Mouse (Mus musculus) stomach, embryonic 16.5 days (tissue): Measurements from ENCODE around the gene Ssbp3. TPM values are rescaled to one million over a fixed set of nuclear protein-coding genes. Genes with fewer than 3 reads are reported as not detected.

Source experiments
- ATAC-seq: fragments of 200-750 bp; cut with Nextera tagmentation; 2 replicates; pipeline ENCODE4 v1.8.0; 2017; ENCODE audit warnings: moderate number of reproducible peaks, moderate TSS enrichment; ENCODE audit not compliant: insufficient read depth, low FRiP score
- H3K27ac ChIP-seq: fragments of 300-500 bp; sonication (generic); 2 replicates; pipeline ENCODE4 v1.5.1; 2014; ENCODE audit warnings: low read length
- H3K27me3 ChIP-seq: fragments of 300-500 bp; sonication (generic); 2 replicates; pipeline ENCODE4 v1.6.1; 2014; ENCODE audit warnings: low read length, control low read depth, mixed read lengths; ENCODE audit not compliant: control insufficient read depth, insufficient read depth
- H3K36me3 ChIP-seq: fragments of 300-500 bp; sonication (generic); 2 replicates; pipeline ENCODE4 v1.6.1; 2014; ENCODE audit warnings: low read length; ENCODE audit not compliant: control insufficient read depth, insufficient read depth
- H3K4me1 ChIP-seq: fragments of 300-500 bp; sonication (generic); 2 replicates; pipeline ENCODE4 v1.6.1; 2014; ENCODE audit warnings: low read length, control low read depth, mixed read lengths; ENCODE audit not compliant: control insufficient read depth, insufficient read depth
- H3K4me2 ChIP-seq: fragments of 300-500 bp; sonication (generic); 2 replicates; pipeline ENCODE4 v1.6.1; 2014; ENCODE audit warnings: low read depth, low read length, mixed read lengths
- H3K4me3 ChIP-seq: fragments of 300-500 bp; sonication (generic); replicated peaks from 2 replicates; pipeline ENCODE4 v1.5.1; 2014; ENCODE audit warnings: mild to moderate bottlenecking, low read length
- H3K9ac ChIP-seq: fragments of 300-500 bp; sonication (generic); 2 replicates; pipeline ENCODE4 v1.6.1; 2014; ENCODE audit warnings: low read length
- H3K9me3 ChIP-seq: fragments of 300-500 bp; sonication (generic); replicated peaks from 2 replicates; pipeline ENCODE4 v1.6.1; 2016; ENCODE audit warnings: low read length, control low read depth; ENCODE audit not compliant: control insufficient read depth
- WGBS: fragments of 180-500 bp; shearing (Covaris S2); extraction: QIAGEN DNeasy Blood & Tissue Kit; methylation state at CpG from one replicate; pipeline ENCODE4 v1.1.7; 2014; 5-methylcytosine and 5-hydroxymethylcytosine counted together
- polyA plus RNA-seq: library from polyadenylated mRNA; unstranded; fragments of >200 nt; fragmentation: Nextera tagmentation; extraction: Ambion mirVana; gene quantifications from 2 replicates; pipeline ENCODE4 v1.2.1, GENCODE M21; 2015

Ssbp3 gene
- polyA plus RNA-seq, 1 experiment from 2014 or later: 52.8 TPM

DNA sequence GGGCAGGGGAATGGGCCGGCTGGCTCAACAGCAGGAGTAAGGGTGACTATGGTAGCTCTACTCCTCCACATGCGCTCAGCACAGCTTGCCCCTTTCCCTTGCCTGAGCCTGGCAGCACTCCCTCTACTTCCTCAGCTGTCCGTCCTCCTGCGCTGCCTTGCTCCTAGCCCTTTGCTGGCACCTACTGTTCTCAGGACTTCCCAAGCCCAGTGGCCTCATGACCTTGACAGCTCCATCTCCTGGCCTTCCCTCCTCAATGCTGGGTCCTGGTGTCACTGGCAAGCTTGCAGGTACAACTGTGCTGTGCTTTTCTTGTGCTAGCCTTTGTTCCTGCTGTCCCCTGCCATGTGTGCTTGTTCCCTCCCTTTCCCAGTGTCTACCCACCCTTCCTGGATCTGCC lies 172.6 kb downstream of the Ssbp3 start:
- H3K9me3 ChIP-seq: no peaks in the 10 kb centered on the region
- no peaks in the 10 kb centered on the region for H3K36me3 ChIP-seq
- H3K4me1 ChIP-seq: peaks cover 6% of the 10 kb centered on the region; the same call in 1 of the 2 replicates
- no peak overlapping the region for H3K4me2 ChIP-seq
- no peak for ATAC-seq
- H3K27me3 ChIP-seq: no peaks in the 10 kb centered on the region
- H3K27ac ChIP-seq: no peak overlapping the region
- WGBS: 89% methylated on average over 4 of the region's 4 CpGs
- no peak overlapping the region for H3K9ac ChIP-seq
- H3K4me3 ChIP-seq: no peak overlapping the region

DNA sequence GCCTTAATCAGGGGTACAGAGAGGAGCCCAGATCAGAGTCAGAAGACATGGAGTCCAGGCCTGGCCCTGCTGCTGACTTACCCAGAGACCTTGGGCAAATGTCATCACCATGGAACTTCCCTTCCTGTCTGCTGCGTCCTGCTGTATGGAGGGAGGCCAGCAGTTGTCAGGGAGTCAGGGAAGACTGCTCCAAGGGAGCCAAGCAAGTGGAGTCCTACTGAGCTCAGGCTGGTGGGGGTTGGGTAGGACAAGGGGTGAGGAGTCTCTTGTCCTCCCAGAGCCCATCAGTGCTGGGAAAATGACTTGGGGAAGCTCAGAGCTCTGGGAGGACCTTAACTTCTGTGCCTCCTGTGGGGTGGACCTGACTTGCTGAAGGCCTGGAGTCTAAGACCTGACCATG lies 173.8 kb downstream of the Ssbp3 start:
- WGBS: 30% methylated on average over 1 of the region's 1 CpGs
- no peak overlapping the region for H3K27ac ChIP-seq
- no peak for ATAC-seq

DNA sequence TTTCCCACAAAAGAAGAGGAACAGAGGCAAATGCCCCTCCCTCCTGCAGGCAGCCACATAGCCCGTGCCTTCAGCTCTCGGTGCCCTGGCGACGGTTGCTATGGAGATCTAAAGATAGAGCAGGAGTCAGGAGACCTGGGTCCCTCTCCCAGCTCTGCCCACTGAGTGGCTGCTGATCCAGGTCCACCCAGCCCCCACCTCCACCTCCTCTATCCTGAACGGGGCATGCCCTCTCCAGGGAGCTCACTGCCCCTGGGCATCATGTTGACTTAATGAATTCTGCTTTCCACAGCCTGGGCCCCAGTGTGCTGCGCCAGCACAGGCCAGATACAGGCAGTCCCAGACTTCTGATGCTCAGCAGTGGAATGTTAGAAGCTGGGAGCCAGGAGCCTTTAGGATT lies 174.4 kb downstream of the Ssbp3 start:
- Histone ChIP-seq H3K4me3 (no peak overlapping the region), H3K9ac (no peak overlapping the region), H3K4me1 (peaks cover 6% of the 10 kb centered on the region; the same call in 1 of the 2 replicates), H3K27ac (no peak overlapping the region), H3K4me2 (no peak overlapping the region), H3K36me3 (no peaks in the 10 kb centered on the region), H3K9me3 (no peaks in the 10 kb centered on the region), H3K27me3 (no peaks in the 10 kb centered on the region)
- 0 out of 2 replicates have a peak, but pooled peaks have one; percentile 35 for ATAC-seq
- 21% methylated on average over 6 of the region's 6 CpGs for WGBS

More for the DNA sequence above, 173.8 kb downstream of the Ssbp3 start:
- no peak overlapping the region for H3K9ac ChIP-seq
- no peaks in the 10 kb centered on the region for H3K27me3 ChIP-seq
- peaks cover 6% of the 10 kb centered on the region; the same call in 1 of the 2 replicates for H3K4me1 ChIP-seq
- H3K36me3 ChIP-seq: no peaks in the 10 kb centered on the region
- H3K4me2 ChIP-seq: no peak overlapping the region
- no peaks in the 10 kb centered on the region for H3K9me3 ChIP-seq
- H3K4me3 ChIP-seq: no peak overlapping the region

DNA sequence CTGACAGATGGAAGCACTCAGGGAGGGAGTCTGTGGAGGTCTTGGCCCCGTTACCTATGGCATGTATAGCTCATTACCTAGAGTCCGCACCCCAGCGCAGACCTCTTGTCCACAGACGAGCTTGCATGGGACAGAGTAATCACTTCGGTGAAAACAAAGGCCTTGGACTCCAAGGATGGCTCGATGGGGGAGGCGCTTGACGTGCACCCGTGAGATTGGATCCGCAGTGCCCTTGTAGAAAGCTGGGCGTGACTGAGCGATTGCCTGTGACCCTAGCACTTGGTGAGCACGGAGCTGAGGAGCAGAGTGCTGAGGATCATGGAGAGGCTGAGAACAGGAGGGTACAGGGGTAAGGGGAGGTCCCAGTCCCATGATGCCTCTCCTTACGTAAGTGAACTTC lies 181.2 kb downstream of the Ssbp3 start:
- H3K27me3 ChIP-seq: no peaks in the 10 kb centered on the region
- H3K4me3 ChIP-seq: no peak overlapping the region
- no peak for ATAC-seq
- H3K4me1 ChIP-seq: no peaks in the 10 kb centered on the region
- H3K36me3 ChIP-seq: no peaks in the 10 kb centered on the region
- no peaks in the 10 kb centered on the region for H3K9me3 ChIP-seq
- WGBS: 76% methylated on average over 14 of the region's 14 CpGs
- no peak overlapping the region for H3K9ac ChIP-seq
- no peak overlapping the region for H3K4me2 ChIP-seq
- H3K27ac ChIP-seq: no peak overlapping the region

- Histone ChIP-seq H3K36me3 (no peaks in the 10 kb centered on the region), H3K4me1 (no peaks in the 10 kb centered on the region), H3K27me3 (no peaks in the 10 kb centered on the region), H3K9me3 (no peaks in the 10 kb centered on the region), H3K4me3 (no peak overlapping the region), H3K4me2 (no peak overlapping the region), H3K27ac (no peak overlapping the region), H3K9ac (no peak overlapping the region)
- no peak for ATAC-seq
- 72% methylated on average over 16 of the region's 16 CpGs for WGBS
These were observed 184.1 kb downstream of the Ssbp3 start for GRCm38 (mm10) chr4:107094484-107095187.

GRCm38 (mm10) chr4:107096043-107096442 lies 185.5 kb downstream of the Ssbp3 start:
- Histone ChIP-seq H3K27ac (no peak overlapping the region), H3K27me3 (no peaks in the 10 kb centered on the region), H3K9ac (no peak overlapping the region), H3K36me3 (no peaks in the 10 kb centered on the region), H3K9me3 (no peaks in the 10 kb centered on the region), H3K4me2 (no peak overlapping the region), H3K4me1 (no peaks in the 10 kb centered on the region), H3K4me3 (no peak overlapping the region)
- 52% methylated on average over 6 of the region's 6 CpGs for WGBS
- ATAC-seq: no peak

- 69% methylated on average over 16 of the region's 16 CpGs for WGBS
- H3K4me2 ChIP-seq: no peak within 1 kb of the TSS
- H3K9me3 ChIP-seq: no peaks in the 10 kb centered on the region
- H3K9ac ChIP-seq: 0 out of 2 replicates have a peak within 1 kb of the TSS, but pooled peaks have one; percentile 19
- no peak within 1 kb of the TSS for H3K4me3 ChIP-seq
- H3K4me1 ChIP-seq: no peaks in the 10 kb centered on the region
- H3K27me3 ChIP-seq: no peaks in the 10 kb centered on the region
- H3K27ac ChIP-seq: no peak within 1 kb of the TSS
- no peaks in the 10 kb centered on the region for H3K36me3 ChIP-seq
- ATAC-seq: no peak
These were observed 186.4 kb downstream of the Ssbp3 start, which contains the start of gene Cdcp2 for GRCm38 (mm10) chr4:107096841-107097373. Gene Cdcp2, plus strand, starts transcription at chr4:107096891.

- H3K4me1 ChIP-seq: no peaks in the 10 kb centered on the region
- 41% methylated on average over 15 of the region's 15 CpGs for WGBS
- no peaks in the 10 kb centered on the region for H3K9me3 ChIP-seq
- peak overlapping the region; percentile 19; the same call in 1 of the 2 replicates for H3K9ac ChIP-seq
- H3K36me3 ChIP-seq: no peaks in the 10 kb centered on the region
- no peak overlapping the region for H3K4me3 ChIP-seq
- no peaks in the 10 kb centered on the region for H3K27me3 ChIP-seq
- no peak overlapping the region for H3K4me2 ChIP-seq
- ATAC-seq: no peak
- H3K27ac ChIP-seq: no peak overlapping the region
These were observed 187.4 kb downstream of the Ssbp3 start for GRCm38 (mm10) chr4:107097871-107098270.

DNA sequence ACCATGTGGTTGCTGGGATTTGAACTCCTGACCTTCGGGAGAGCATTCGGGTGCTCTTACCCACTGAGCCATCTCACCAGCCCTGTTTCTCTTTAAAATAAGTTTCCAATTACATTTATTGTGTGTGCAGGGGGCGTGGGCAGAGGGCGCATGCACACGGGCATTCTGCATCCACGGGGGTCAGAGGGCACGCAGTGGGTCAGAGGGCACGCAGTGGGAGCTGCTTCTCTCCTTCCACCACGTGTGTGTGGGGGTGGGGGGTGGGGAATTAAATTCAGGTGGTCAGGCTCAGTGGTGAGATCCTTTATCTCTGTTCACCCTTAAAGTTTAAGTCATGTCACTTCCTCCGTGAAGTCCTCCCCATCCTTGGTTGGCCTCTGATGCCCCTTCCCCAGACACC lies 187.9 kb downstream of the Ssbp3 start:
- Histone ChIP-seq H3K9ac (no peak overlapping the region), H3K27me3 (no peaks in the 10 kb centered on the region), H3K4me1 (no peaks in the 10 kb centered on the region), H3K36me3 (no peaks in the 10 kb centered on the region), H3K4me3 (no peak overlapping the region), H3K9me3 (no peaks in the 10 kb centered on the region), H3K27ac (no peak overlapping the region), H3K4me2 (no peak overlapping the region)
- WGBS: 74% methylated on average over 10 of the region's 10 CpGs
- no peak for ATAC-seq
